Mouse (Mus musculus) c-Kit-positive CD71-positive TER-119-positive erythroid progenitor cells, embryonic 14.5 days (primary cell): Measurements from ENCODE around the gene Mfsd2a.
A peak's percentile ranks its signal among the peaks of the same experiment; 100 is the strongest.
"Not testable (repeated sequence)": the region's sequence is repeated elsewhere in the genome, so short reads cannot be mapped to it uniquely, and the experiment has no call there.

Experiments
- DNase-seq: peaks from one replicate; pipeline ENCODE4 v3.0.0-alpha.2; 2013; ENCODE audit warnings: low spot score

Gene Mfsd2a

GRCm38 (mm10) chr4:122961100-122961567, at the start of gene Mfsd2a:
Mfsd2a (minus strand) TSS chr4:122961188.
- no peak for DNase-seq

- no peak for DNase-seq
Measured at GRCm38 (mm10) chr4:123005054-123005966, 44.3 kb upstream of the Mfsd2a start.

- no peak for DNase-seq
Measured at GRCm38 (mm10) chr4:123000617-123001342, 39.8 kb upstream of the Mfsd2a start.

GRCm38 (mm10) chr4:123000130-123000529, 39.1 kb upstream of the Mfsd2a start:
- no peak for DNase-seq

GRCm38 (mm10) chr4:122999263-122999691, 38.3 kb upstream of the Mfsd2a start:
- DNase-seq = no peak

- no peak for DNase-seq
Measured at GRCm38 (mm10) chr4:122998537-122999262, 37.7 kb upstream of the Mfsd2a start.

GRCm38 (mm10) chr4:122996618-122997381, 35.8 kb upstream of the Mfsd2a start:
- no peak for DNase-seq

GRCm38 (mm10) chr4:122996221-122996617, 35.2 kb upstream of the Mfsd2a start:
- no peak for DNase-seq

- DNase-seq = peak; percentile 42
Measured at GRCm38 (mm10) chr4:122995404-122996220, 34.6 kb upstream of the Mfsd2a start, which contains the start of gene Mycl. Mycl (plus strand) TSS chr4:122995652.

GRCm38 (mm10) chr4:122992276-122992675, 31.3 kb upstream of the Mfsd2a start:
- no peak for DNase-seq

- no peak for DNase-seq
Measured at GRCm38 (mm10) chr4:122991177-122991576, 30.2 kb upstream of the Mfsd2a start.

- DNase-seq = not testable (repeated sequence)
Measured at GRCm38 (mm10) chr4:122988004-122988403, 27.0 kb upstream of the Mfsd2a start.

- no peak for DNase-seq
Measured at GRCm38 (mm10) chr4:122987421-122987820, 26.4 kb upstream of the Mfsd2a start.

GRCm38 (mm10) chr4:122985110-122985509, 24.1 kb upstream of the Mfsd2a start:
- no peak for DNase-seq

GRCm38 (mm10) chr4:122983486-122984261, 22.7 kb upstream of the Mfsd2a start:
- DNase-seq = no peak

- DNase-seq = no peak
Measured at GRCm38 (mm10) chr4:122982537-122982936, 21.5 kb upstream of the Mfsd2a start.

GRCm38 (mm10) chr4:122981930-122982329, 20.9 kb upstream of the Mfsd2a start:
- DNase-seq = no peak

- no peak for DNase-seq
Measured at GRCm38 (mm10) chr4:122981238-122981637, 20.2 kb upstream of the Mfsd2a start.

GRCm38 (mm10) chr4:122980684-122981083, 19.7 kb upstream of the Mfsd2a start:
- no peak for DNase-seq

GRCm38 (mm10) chr4:122979826-122980225, 18.8 kb upstream of the Mfsd2a start:
- DNase-seq = no peak
